Mouse (Mus musculus): Measurements from ENCODE around the gene Olfr509.

DNA sequence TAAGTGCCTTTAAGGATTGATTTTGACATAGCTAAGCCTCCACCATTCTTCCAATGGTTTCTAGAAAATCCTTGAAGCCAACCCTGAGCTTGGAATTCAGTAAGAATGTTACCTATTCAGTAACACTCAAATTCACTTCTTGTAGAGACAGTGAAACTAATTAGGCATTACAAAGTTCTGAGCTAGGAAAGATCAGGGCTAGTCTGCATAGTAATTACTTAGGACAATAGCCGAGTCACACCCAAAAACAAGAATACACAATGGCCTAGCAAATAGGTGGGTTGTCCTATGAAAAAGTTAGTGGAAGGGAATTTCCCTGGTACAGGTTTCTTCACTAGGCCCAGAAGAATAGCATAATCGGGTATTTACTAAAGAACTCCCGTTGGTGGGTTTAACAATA lies 10.7 kb upstream of the Olfr509 start:
- no peak for TF ChIP-seq MAFK (IDR thresholded peaks at IDR 0.05; ENCODE audit: insufficient read depth, low read depth, low read length)
- no peak for TF ChIP-seq ZC3H11A (IDR thresholded peaks at IDR 0.05; ENCODE audit: borderline replicate concordance, low read depth, low read length)

Data from ES-E14 (cell line).